In genomic region chr9:123132994-123133393, GRCm38 (mm10) we compare ENCODE assay signal across 17 mouse cellular contexts. TPM values are rescaled to one million over a fixed set of nuclear protein-coding genes. Genes with fewer than 3 reads are reported as not detected.
"Had no signal": no experiment of that assay in that cellular context is flagged by ENCODE, and none has a peak within 500 bp of the region (broad histone marks: within the 10 kb centered on the region; RNA-seq: fewer than 3 reads in every experiment).

No protein-coding gene starts in this region.

- H3K9ac ChIP-seq: neural tube, embryonic 13.5 days; neural tube, embryonic 15.5 days; stomach, embryonic 15.5 days had no signal

- H3K27ac ChIP-seq: neural tube, embryonic 13.5 days; neural tube, embryonic 15.5 days; stomach, embryonic 15.5 days; stomach, postnatal 0 days had no signal

- H3K27me3 ChIP-seq: neural tube, embryonic 13.5 days; neural tube, embryonic 15.5 days; stomach, embryonic 15.5 days had no signal

- H3K4me2 ChIP-seq: neural tube, embryonic 13.5 days; neural tube, embryonic 15.5 days; stomach, embryonic 15.5 days had no signal

- H3K4me3 ChIP-seq: neural tube, embryonic 13.5 days; neural tube, embryonic 15.5 days; stomach, embryonic 15.5 days had no signal

- H3K9me3 ChIP-seq: neural tube, embryonic 13.5 days; neural tube, embryonic 15.5 days; stomach, embryonic 15.5 days had no signal

- DNase-seq: retina, postnatal 1 day; right cerebral cortex, adult 18-20 months; right cerebral cortex, postnatal 14 days; right cerebral cortex, postnatal 25 days; right cerebral cortex, postnatal 4 days; spleen, adult 18-20 months; thymus, adult 18-20 months; thymus, adult 2 months; thymus, postnatal 14 days; thymus, postnatal 25 days; thymus, postnatal 36 days; thymus, postnatal 4 days had no signal

RNA-seq across cellular contexts. Expression of gene Clec3b, which starts 17.8 kb away (rescaled TPM):
- polyA plus RNA-seq: neural tube, embryonic 14.5 days had no signal
